Mouse (Mus musculus): ENCODE data around the gene Spint4. TPM values are rescaled to one million over a fixed set of nuclear protein-coding genes. Genes with fewer than 3 reads are reported as not detected.

Gene Spint4
- polyA plus RNA-seq, 1 experiment from 2014 or later: not detected

DNA sequence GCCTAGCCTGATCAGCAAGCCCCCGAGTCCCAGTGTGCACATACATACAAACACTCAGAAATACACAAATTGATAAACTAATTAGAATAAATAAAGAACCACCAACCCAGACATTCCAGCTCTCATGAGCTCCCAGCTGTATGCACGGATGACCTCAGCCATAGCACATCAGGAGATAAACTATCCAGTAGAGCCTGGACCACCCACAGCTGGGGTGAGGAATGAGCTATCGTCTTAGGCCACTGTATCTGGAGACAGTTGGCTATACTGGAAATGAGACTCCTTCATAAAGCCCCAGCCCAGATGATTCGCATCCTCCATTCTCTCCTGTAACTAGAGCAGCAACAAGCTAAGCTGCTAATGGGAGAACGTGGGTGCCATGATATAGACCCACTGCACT is 36.5 kb downstream of the Spint4 start:
- Histone ChIP-seq H3K9ac (no peak overlapping the region), H3K4me1 (no peaks in the 10 kb centered on the region), H3K4me3 (no peak overlapping the region), H3K9me3 (no peaks in the 10 kb centered on the region), H3K27me3 (no peaks in the 10 kb centered on the region), H3K27ac (no peak overlapping the region), H3K4me2 (no peak overlapping the region), H3K36me3 (no peaks in the 10 kb centered on the region)
- no peak for ATAC-seq (ENCODE audit: insufficient number of reproducible peaks, insufficient read depth, low FRiP score, low TSS enrichment, low read depth)
- WGBS: 79% methylated on average over 5 of the region's 5 CpGs

DNA sequence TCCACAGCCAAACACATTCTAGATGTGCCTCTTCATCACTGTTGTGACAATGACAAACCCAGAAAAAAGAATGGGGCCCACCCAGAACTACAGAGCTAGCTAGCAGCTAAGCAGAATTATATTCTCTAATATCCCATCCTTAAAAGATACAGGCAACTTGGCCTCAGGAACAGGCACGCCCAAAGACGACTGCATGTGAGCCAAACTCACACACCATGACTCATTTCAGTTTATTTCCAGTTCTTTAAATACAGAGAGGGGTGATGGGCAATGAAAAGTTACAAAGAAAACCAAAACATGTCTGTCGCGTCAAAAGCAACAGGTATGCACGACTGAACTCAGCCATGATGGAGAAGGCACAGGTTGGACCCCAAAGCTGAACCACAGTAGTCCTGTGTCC is 37.1 kb downstream of the Spint4 start:
- Histone ChIP-seq H3K36me3 (no peaks in the 10 kb centered on the region), H3K9ac (no peak overlapping the region), H3K4me3 (no peak overlapping the region), H3K4me1 (no peaks in the 10 kb centered on the region), H3K27me3 (no peaks in the 10 kb centered on the region), H3K9me3 (no peaks in the 10 kb centered on the region), H3K4me2 (no peak overlapping the region), H3K27ac (no peak overlapping the region)
- 89% methylated on average over 5 of the region's 5 CpGs for WGBS
- no peak for ATAC-seq (ENCODE audit: insufficient number of reproducible peaks, insufficient read depth, low FRiP score, low TSS enrichment, low read depth)

DNA sequence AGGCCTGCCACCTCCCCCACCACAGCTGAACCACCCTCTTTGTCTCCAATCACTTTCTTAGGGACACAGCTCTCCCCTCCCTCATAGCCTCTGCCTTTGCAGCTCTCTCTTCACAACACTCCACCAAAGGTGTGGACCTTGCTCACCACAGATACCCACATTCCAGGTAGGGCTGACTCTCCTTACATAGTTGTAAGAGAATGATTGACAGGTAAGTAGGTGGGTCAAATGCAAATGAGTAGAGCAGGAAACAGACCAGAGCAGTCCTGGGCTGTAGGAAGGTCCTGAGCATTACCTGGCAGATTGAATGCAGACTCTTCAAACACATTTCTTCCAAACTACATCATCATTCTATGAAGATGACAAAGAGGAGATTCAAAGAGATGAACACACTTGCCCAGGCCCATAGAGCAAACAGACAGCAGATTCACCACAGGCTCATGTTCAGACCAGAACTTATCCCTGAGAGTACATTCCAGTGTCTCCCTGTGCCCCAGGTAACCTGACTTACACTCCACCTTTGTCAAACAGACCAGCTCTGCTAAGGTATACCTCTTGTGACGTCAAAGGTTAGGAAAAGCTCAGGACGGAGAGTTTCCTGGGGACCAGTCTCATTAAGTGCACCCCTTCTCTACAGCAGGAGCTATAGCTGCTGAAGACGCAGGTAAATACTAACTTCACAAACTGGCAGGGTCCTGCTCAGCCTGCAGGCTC is 39.2 kb downstream of the Spint4 start:
- 57% methylated on average over 3 of the region's 3 CpGs for WGBS
- H3K9ac ChIP-seq: no peak overlapping the region
- H3K4me1 ChIP-seq: no peaks in the 10 kb centered on the region
- ATAC-seq (ENCODE audit: insufficient number of reproducible peaks, insufficient read depth, low FRiP score, low TSS enrichment, low read depth): no peak
- no peak overlapping the region for H3K4me3 ChIP-seq
- H3K27ac ChIP-seq: no peak overlapping the region
- H3K36me3 ChIP-seq: no peaks in the 10 kb centered on the region
- H3K9me3 ChIP-seq: no peaks in the 10 kb centered on the region
- H3K27me3 ChIP-seq: no peaks in the 10 kb centered on the region
- H3K4me2 ChIP-seq: no peak overlapping the region

DNA sequence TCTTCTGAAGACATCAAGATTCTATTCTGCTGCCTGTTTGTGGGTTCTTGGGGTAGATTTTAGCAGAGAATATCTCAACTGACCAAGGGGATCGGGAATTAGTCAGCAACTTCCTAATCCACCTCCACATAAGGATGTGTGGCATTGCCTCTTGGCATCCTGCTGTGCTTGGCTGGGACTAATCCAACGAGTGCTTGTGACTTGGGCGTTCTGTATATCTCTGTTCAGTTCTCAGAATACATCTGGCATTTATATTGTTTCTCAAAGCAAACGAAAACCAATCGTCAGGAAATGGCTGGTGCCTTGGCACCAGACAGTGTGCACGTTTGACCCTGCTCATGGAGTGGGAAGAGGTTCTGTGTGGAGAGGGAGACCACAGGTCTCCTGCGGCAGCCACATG is 41.6 kb downstream of the Spint4 start:
- 37% methylated on average over 7 of the region's 7 CpGs for WGBS
- no peak overlapping the region for H3K27ac ChIP-seq
- no peaks in the 10 kb centered on the region for H3K9me3 ChIP-seq
- no peak overlapping the region for H3K4me2 ChIP-seq
- H3K4me1 ChIP-seq: peaks cover under 1% of the 10 kb centered on the region; the same call in 1 of the 2 replicates
- no peaks in the 10 kb centered on the region for H3K27me3 ChIP-seq
- no peak for ATAC-seq (ENCODE audit: insufficient number of reproducible peaks, insufficient read depth, low FRiP score, low TSS enrichment, low read depth)
- no peaks in the 10 kb centered on the region for H3K36me3 ChIP-seq
- no peak overlapping the region for H3K4me3 ChIP-seq
- H3K9ac ChIP-seq: no peak overlapping the region

DNA sequence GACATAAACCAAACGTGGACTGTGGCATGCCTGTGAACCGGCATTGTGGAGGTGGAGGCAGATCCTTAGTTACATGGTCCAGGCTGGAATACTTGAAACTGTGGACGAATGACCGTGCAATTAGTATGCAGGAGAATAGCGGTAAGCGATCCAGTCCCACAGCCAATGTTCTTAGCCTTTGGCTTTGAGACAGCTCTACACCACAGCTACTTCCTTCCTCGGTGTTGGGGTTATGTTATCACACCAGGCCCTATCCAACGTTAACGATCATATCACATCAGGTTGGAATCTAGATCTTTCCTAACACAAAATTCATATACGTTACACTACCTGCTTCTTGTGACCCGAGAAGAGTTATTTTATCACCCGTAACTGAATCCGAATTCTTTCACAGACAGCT is 46.7 kb downstream of the Spint4 start:
- Histone ChIP-seq H3K4me3 (peak overlapping the region; percentile 91), H3K9ac (peak overlapping the region; percentile 96), H3K36me3 (peaks cover 24% of the 10 kb centered on the region), H3K9me3 (no peaks in the 10 kb centered on the region), H3K27me3 (no peaks in the 10 kb centered on the region; the same call in 1 of the 2 replicates), H3K4me2 (peak overlapping the region; percentile 83), H3K27ac (no peak overlapping the region), H3K4me1 (peaks cover 18% of the 10 kb centered on the region)
- WGBS: 71% methylated on average over 13 of the region's 13 CpGs
- no peak for ATAC-seq (ENCODE audit: insufficient number of reproducible peaks, insufficient read depth, low FRiP score, low TSS enrichment, low read depth)

DNA sequence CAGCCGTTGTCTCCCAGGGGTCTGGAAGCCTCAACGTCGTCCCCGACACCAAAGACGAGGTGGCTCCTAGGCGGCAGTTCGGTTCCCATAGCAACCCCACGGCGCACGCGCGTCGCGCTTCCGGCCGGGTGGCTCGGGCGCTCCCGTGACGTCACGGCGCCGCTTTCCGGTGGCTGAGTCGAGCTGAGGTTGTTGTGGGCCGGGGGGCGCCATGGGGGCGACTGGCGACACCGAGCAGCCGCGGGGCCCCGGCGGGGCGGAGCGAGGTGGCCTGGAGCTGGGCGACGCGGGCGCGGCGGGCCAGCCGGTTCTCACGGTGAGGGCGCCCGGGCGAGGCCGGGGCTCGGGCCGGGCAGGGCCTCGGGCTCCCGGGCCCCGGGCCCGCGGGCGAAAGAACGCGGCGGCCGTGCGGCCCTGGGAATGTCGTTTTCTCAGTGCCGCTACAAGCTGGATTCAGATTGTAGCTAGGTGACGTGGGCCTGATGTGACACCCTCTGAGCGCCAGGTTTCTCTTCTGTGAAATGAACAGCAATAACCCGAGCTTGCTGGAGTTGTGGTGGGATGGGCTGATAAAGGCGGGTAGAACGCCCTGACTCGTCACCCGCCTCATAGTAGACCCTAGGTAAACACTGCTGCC is 47.7 kb downstream of the Spint4 start, which contains the start of the genes Wfdc3 and Dnttip1:
Gene Wfdc3 (minus strand): TSS at position 89 of the 637 bp plus-strand sequence.
Gene Dnttip1 (plus strand): TSS at position 141 of the 637 bp plus-strand sequence.
- Histone ChIP-seq H3K9me3 (no peaks in the 10 kb centered on the region), H3K36me3 (peaks cover 34% of the 10 kb centered on the region), H3K9ac (peak within 1 kb of the TSS; percentile 96), H3K27me3 (no peaks in the 10 kb centered on the region; the same call in 1 of the 2 replicates), H3K27ac (peak within 1 kb of the TSS; percentile 78), H3K4me2 (peak within 1 kb of the TSS; percentile 83), H3K4me1 (peaks cover 18% of the 10 kb centered on the region), H3K4me3 (peak within 1 kb of the TSS; percentile 91)
- under 1% methylated on average over 65 of the region's 70 CpGs for WGBS
- peak; percentile 75; the same call in 1 of the 2 replicates for ATAC-seq (ENCODE audit: insufficient number of reproducible peaks, insufficient read depth, low FRiP score, low TSS enrichment, low read depth)

DNA sequence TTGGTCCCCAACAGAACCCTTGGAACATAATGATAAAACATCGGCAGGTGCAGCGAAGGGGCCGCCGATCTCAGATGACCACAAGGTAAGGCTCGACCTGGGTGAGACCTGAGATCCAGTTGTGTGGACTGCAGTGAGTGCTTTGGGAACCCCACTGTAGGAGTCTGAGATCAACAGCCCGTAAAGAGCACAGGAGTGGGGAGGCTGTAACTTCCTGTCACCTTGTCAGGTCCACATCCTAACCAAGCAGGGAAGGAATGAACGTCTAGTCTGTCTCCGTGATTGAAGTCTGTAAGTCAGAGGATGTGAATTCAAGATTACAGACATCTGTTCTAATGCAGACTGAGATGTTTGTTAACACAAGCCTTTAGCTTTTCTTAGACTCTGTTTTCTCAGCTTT is 48.4 kb downstream of the Spint4 start:
- WGBS: 59% methylated on average over 8 of the region's 8 CpGs
- no peaks in the 10 kb centered on the region; the same call in 1 of the 2 replicates for H3K27me3 ChIP-seq
- H3K27ac ChIP-seq: no peak overlapping the region
- H3K9ac ChIP-seq: peak overlapping the region; percentile 96
- peaks cover 38% of the 10 kb centered on the region for H3K36me3 ChIP-seq
- H3K4me3 ChIP-seq: peak overlapping the region; percentile 91
- no peaks in the 10 kb centered on the region for H3K9me3 ChIP-seq
- ATAC-seq (ENCODE audit: insufficient number of reproducible peaks, insufficient read depth, low FRiP score, low TSS enrichment, low read depth): no peak
- H3K4me1 ChIP-seq: peaks cover 18% of the 10 kb centered on the region
- H3K4me2 ChIP-seq: peak overlapping the region; percentile 83

DNA sequence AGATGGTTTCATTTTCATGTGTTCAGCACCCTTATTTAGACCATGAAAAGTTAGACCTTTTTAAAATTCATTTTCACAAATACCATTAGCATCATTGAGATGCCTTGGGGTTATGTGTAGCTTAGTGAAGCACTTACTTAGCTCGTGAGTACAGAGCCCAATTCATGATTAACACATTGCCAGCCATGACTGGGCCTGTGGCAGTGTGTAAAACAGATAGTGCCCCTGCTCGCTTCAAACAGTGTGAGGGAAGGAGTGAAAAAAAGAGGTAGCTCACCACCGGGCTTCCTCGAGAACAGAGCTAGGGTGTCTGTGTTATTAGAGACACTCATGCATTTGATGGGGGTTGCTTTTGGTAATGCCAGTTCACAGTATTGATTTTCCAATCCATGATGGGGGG is 49.9 kb downstream of the Spint4 start:
- Histone ChIP-seq H3K4me2 (no peak overlapping the region), H3K36me3 (peaks cover 52% of the 10 kb centered on the region), H3K9me3 (no peaks in the 10 kb centered on the region), H3K27ac (no peak overlapping the region), H3K4me3 (no peak overlapping the region), H3K4me1 (peaks cover 18% of the 10 kb centered on the region), H3K27me3 (no peaks in the 10 kb centered on the region; the same call in 1 of the 2 replicates), H3K9ac (no peak overlapping the region)
- no peak for ATAC-seq (ENCODE audit: insufficient number of reproducible peaks, insufficient read depth, low FRiP score, low TSS enrichment, low read depth)
- 85% methylated on average over 4 of the region's 4 CpGs for WGBS

DNA sequence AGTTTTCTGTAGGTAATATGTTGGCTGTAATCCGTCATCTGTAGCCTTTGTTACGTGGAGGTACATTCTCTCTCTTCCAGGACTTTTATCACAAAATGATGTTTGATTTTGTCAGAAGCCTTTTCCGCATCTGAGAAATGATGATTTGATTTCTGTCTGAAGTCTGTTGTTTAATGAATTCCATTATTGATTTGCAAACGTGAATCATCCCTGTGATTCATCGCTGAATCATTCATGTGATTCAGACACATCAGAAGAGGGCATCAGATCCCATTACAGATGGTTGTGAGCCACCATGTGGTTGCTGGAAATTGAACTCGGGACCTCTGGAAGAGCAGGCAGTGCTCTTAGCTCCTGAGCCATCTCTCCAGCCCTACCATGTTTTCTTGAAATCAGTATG is 50.7 kb downstream of the Spint4 start:
- no peak for ATAC-seq (ENCODE audit: insufficient number of reproducible peaks, insufficient read depth, low FRiP score, low TSS enrichment, low read depth)
- Histone ChIP-seq H3K4me2 (no peak overlapping the region), H3K9me3 (no peaks in the 10 kb centered on the region), H3K4me3 (no peak overlapping the region), H3K4me1 (peaks cover 18% of the 10 kb centered on the region), H3K27me3 (no peaks in the 10 kb centered on the region; the same call in 1 of the 2 replicates), H3K27ac (no peak overlapping the region), H3K36me3 (peaks cover 60% of the 10 kb centered on the region), H3K9ac (no peak overlapping the region)
- 94% methylated on average over 6 of the region's 6 CpGs for WGBS

Other genes starting within 250 kb of the Spint4 start
- 56.0 and 65.9 TPM in 2 replicates for gene Sys1, start 241.5 kb upstream of the Spint4 start, polyA plus RNA-seq (2015; fragmentation: Nextera tagmentation; extraction: Ambion mirVana)
- 7.7 and 8.3 TPM in 2 replicates for gene Gm20458, start 237.5 kb upstream of the Spint4 start, polyA plus RNA-seq (2015; fragmentation: Nextera tagmentation; extraction: Ambion mirVana)
- not detected in 2 replicates for gene Trp53tg5, start 224.8 kb upstream of the Spint4 start, polyA plus RNA-seq (2015; fragmentation: Nextera tagmentation; extraction: Ambion mirVana)
- gene Dbndd2, start 212.4 kb upstream of the Spint4 start, polyA plus RNA-seq (2015; fragmentation: Nextera tagmentation; extraction: Ambion mirVana): 2.1 and 3.0 TPM in 2 replicates
- gene Pigt, start 201.0 kb upstream of the Spint4 start, polyA plus RNA-seq (2015; fragmentation: Nextera tagmentation; extraction: Ambion mirVana): 49.6 and 52.6 TPM in 2 replicates
- 46.5 and 53.4 TPM in 2 replicates for gene Wfdc2, start 136.1 kb upstream of the Spint4 start, polyA plus RNA-seq (2015; fragmentation: Nextera tagmentation; extraction: Ambion mirVana)
- gene Spint3, start 125.0 kb upstream of the Spint4 start, polyA plus RNA-seq (2015; fragmentation: Nextera tagmentation; extraction: Ambion mirVana): not detected in 2 replicates
- 0.80 TPM in 1 of 2 replicates, not detected in the other for gene Wfdc6a, start 113.1 kb upstream of the Spint4 start, polyA plus RNA-seq (2015; fragmentation: Nextera tagmentation; extraction: Ambion mirVana)
- not detected in 2 replicates for gene Eppin, start 104.9 kb upstream of the Spint4 start, polyA plus RNA-seq (2015; fragmentation: Nextera tagmentation; extraction: Ambion mirVana)
- not detected in 2 replicates for gene Wfdc6b, start 85.0 kb upstream of the Spint4 start, polyA plus RNA-seq (2015; fragmentation: Nextera tagmentation; extraction: Ambion mirVana)
- not detected in 2 replicates for gene Wfdc8, start 84.9 kb upstream of the Spint4 start, polyA plus RNA-seq (2015; fragmentation: Nextera tagmentation; extraction: Ambion mirVana)
- not detected in 2 replicates for gene Wfdc16, start 59.7 kb upstream of the Spint4 start, polyA plus RNA-seq (2015; fragmentation: Nextera tagmentation; extraction: Ambion mirVana)
- gene Wfdc10, start 42.5 kb upstream of the Spint4 start, polyA plus RNA-seq (2015; fragmentation: Nextera tagmentation; extraction: Ambion mirVana): 0.89 TPM in 1 of 2 replicates, not detected in the other
- gene Wfdc9, start 41.9 kb upstream of the Spint4 start, polyA plus RNA-seq (2015; fragmentation: Nextera tagmentation; extraction: Ambion mirVana): not detected in 2 replicates
- gene Wfdc11, start 24.4 kb upstream of the Spint4 start, polyA plus RNA-seq (2015; fragmentation: Nextera tagmentation; extraction: Ambion mirVana): not detected in 2 replicates
- gene Wfdc13, start 13.4 kb upstream of the Spint4 start, polyA plus RNA-seq (2015; fragmentation: Nextera tagmentation; extraction: Ambion mirVana): not detected in 2 replicates
- not detected in 2 replicates for gene Spint5, start 16.8 kb downstream of the Spint4 start, polyA plus RNA-seq (2015; fragmentation: Nextera tagmentation; extraction: Ambion mirVana)
- 0.58 and 0.93 TPM in 2 replicates for gene Wfdc3, start 47.4 kb downstream of the Spint4 start, polyA plus RNA-seq (2015; fragmentation: Nextera tagmentation; extraction: Ambion mirVana)
- gene Dnttip1, start 47.5 kb downstream of the Spint4 start, polyA plus RNA-seq (2015; fragmentation: Nextera tagmentation; extraction: Ambion mirVana): 79.6 and 83.1 TPM in 2 replicates
- 410 and 448 TPM in 2 replicates for gene Ube2c, start 71.4 kb downstream of the Spint4 start, polyA plus RNA-seq (2015; fragmentation: Nextera tagmentation; extraction: Ambion mirVana)
- 16.7 and 17.2 TPM in 2 replicates for gene Tnnc2, start 81.5 kb downstream of the Spint4 start, polyA plus RNA-seq (2015; fragmentation: Nextera tagmentation; extraction: Ambion mirVana)
- gene Snx21, start 87.3 kb downstream of the Spint4 start, polyA plus RNA-seq (2015; fragmentation: Nextera tagmentation; extraction: Ambion mirVana): 23.4 and 25.0 TPM in 2 replicates
- gene Acot8, start 106.4 kb downstream of the Spint4 start, polyA plus RNA-seq (2015; fragmentation: Nextera tagmentation; extraction: Ambion mirVana): 18.4 and 19.5 TPM in 2 replicates
- 7.0 and 7.9 TPM in 2 replicates for gene Zswim3, start 106.6 kb downstream of the Spint4 start, polyA plus RNA-seq (2015; fragmentation: Nextera tagmentation; extraction: Ambion mirVana)
- 17.7 and 20.3 TPM in 2 replicates for gene Zswim1, start 124.2 kb downstream of the Spint4 start, polyA plus RNA-seq (2015; fragmentation: Nextera tagmentation; extraction: Ambion mirVana)
- gene Spata25, start 130.0 kb downstream of the Spint4 start, polyA plus RNA-seq (2015; fragmentation: Nextera tagmentation; extraction: Ambion mirVana): not detected in 2 replicates
- 129 and 139 TPM in 2 replicates for gene Ctsa, start 134.4 kb downstream of the Spint4 start, polyA plus RNA-seq (2015; fragmentation: Nextera tagmentation; extraction: Ambion mirVana)
- 8.4 and 9.0 TPM in 2 replicates for gene Neurl2, start 135.0 kb downstream of the Spint4 start, polyA plus RNA-seq (2015; fragmentation: Nextera tagmentation; extraction: Ambion mirVana)
- gene Pltp, start 159.2 kb downstream of the Spint4 start, polyA plus RNA-seq (2015; fragmentation: Nextera tagmentation; extraction: Ambion mirVana): 67.4 and 69.8 TPM in 2 replicates
- gene Pcif1, start 180.8 kb downstream of the Spint4 start, polyA plus RNA-seq (2015; fragmentation: Nextera tagmentation; extraction: Ambion mirVana): 78.4 and 78.8 TPM in 2 replicates
- gene Zfp335, start 213.3 kb downstream of the Spint4 start, polyA plus RNA-seq (2015; fragmentation: Nextera tagmentation; extraction: Ambion mirVana): 15.5 and 16.1 TPM in 2 replicates
- 16.6 and 23.8 TPM in 2 replicates for gene Mmp9, start 242.3 kb downstream of the Spint4 start, polyA plus RNA-seq (2015; fragmentation: Nextera tagmentation; extraction: Ambion mirVana)

Data from embryonic facial prominence, embryonic 13.5 days (tissue).